In genomic region chr4:147181969-147182705, GRCm38 (mm10) we compare ENCODE assay signal across 7 mouse cellular contexts. TPM values are rescaled to one million over a fixed set of nuclear protein-coding genes. Genes with fewer than 3 reads are reported as not detected.
DNase-seq lines count a peak whose midpoint lies in the region; ATAC-seq and TF ChIP-seq lines count a peak whose summit lies in the region.
"Not testable (repeated sequence)": the region's sequence is repeated elsewhere in the genome, so short reads cannot be mapped to it uniquely, and the experiment has no call there.

No protein-coding gene starts in this region.

- not testable (repeated sequence) for TF ChIP-seq CTCF in kidney, postnatal 0 days (IDR thresholded peaks at IDR 0.05; ENCODE audit: low read depth)

- not testable (repeated sequence) for H3K9me3 ChIP-seq in embryonic facial prominence, embryonic 14.5 days (ENCODE audit: control insufficient read depth, low read length); heart, embryonic 12.5 days (replicated peaks); hindbrain, embryonic 14.5 days (ENCODE audit: control insufficient read depth, low read length); kidney, postnatal 0 days (replicated peaks; ENCODE audit: low read length); liver, embryonic 15.5 days (replicated peaks); midbrain, embryonic 12.5 days; neural tube, embryonic 14.5 days (ENCODE audit: control insufficient read depth, low read length)

- not testable (repeated sequence) for H3K27ac ChIP-seq in embryonic facial prominence, embryonic 14.5 days (replicated peaks; ENCODE audit: low read depth, low read length); heart, embryonic 12.5 days (ENCODE audit: poor library complexity, severe bottlenecking); hindbrain, embryonic 14.5 days; kidney, postnatal 0 days; liver, embryonic 15.5 days (replicated peaks); midbrain, embryonic 12.5 days (replicated peaks); neural tube, embryonic 14.5 days (ENCODE audit: low read depth, low read length)

- not testable (repeated sequence) for H3K36me3 ChIP-seq in embryonic facial prominence, embryonic 14.5 days (ENCODE audit: control insufficient read depth, insufficient read depth, low read length); heart, embryonic 12.5 days; hindbrain, embryonic 14.5 days (replicated peaks; ENCODE audit: control insufficient read depth, insufficient read depth); kidney, postnatal 0 days (ENCODE audit: insufficient read depth, low read length); liver, embryonic 15.5 days (replicated peaks); midbrain, embryonic 12.5 days; neural tube, embryonic 14.5 days (ENCODE audit: control insufficient read depth, insufficient read depth, low read length)

- H3K27me3 ChIP-seq in embryonic facial prominence, embryonic 14.5 days (replicated peaks; ENCODE audit: control insufficient read depth, insufficient read depth, low read length); heart, embryonic 12.5 days (replicated peaks); hindbrain, embryonic 14.5 days (ENCODE audit: control insufficient read depth, insufficient read depth, low read length); kidney, postnatal 0 days (ENCODE audit: insufficient read depth, low read length); liver, embryonic 15.5 days; midbrain, embryonic 12.5 days; neural tube, embryonic 14.5 days (ENCODE audit: control insufficient read depth, insufficient read depth, low read length): not testable (repeated sequence)

- not testable (repeated sequence) for H3K4me1 ChIP-seq in embryonic facial prominence, embryonic 14.5 days (ENCODE audit: control insufficient read depth, insufficient read depth, low read length); heart, embryonic 12.5 days (replicated peaks); hindbrain, embryonic 14.5 days (replicated peaks; ENCODE audit: control insufficient read depth, insufficient read depth, low read length); kidney, postnatal 0 days (replicated peaks; ENCODE audit: insufficient read depth, low read length); liver, embryonic 15.5 days (replicated peaks); midbrain, embryonic 12.5 days; neural tube, embryonic 14.5 days (ENCODE audit: control insufficient read depth, insufficient read depth, low read length)

- not testable (repeated sequence) for H3K4me2 ChIP-seq in embryonic facial prominence, embryonic 14.5 days (ENCODE audit: low read depth, low read length); heart, embryonic 12.5 days; hindbrain, embryonic 14.5 days (replicated peaks); kidney, postnatal 0 days (ENCODE audit: low read length); liver, embryonic 15.5 days; midbrain, embryonic 12.5 days (replicated peaks); neural tube, embryonic 14.5 days (ENCODE audit: low read depth, low read length)

- not testable (repeated sequence) for H3K9ac ChIP-seq in embryonic facial prominence, embryonic 14.5 days (ENCODE audit: low read depth, low read length); heart, embryonic 12.5 days; hindbrain, embryonic 14.5 days; kidney, postnatal 0 days (ENCODE audit: low read depth, low read length); liver, embryonic 15.5 days; midbrain, embryonic 12.5 days (replicated peaks); neural tube, embryonic 14.5 days (replicated peaks; ENCODE audit: low read depth, low read length)

- DNase-seq in embryonic facial prominence, embryonic 14.5 days (ENCODE audit: low spot score); hindbrain, embryonic 14.5 days (ENCODE audit: low spot score); kidney, postnatal 0 days (ENCODE audit: low spot score): not testable (repeated sequence)

- no CpG with 5 or more reads among the region's 13 CpGs for WGBS in embryonic facial prominence, embryonic 14.5 days
- WGBS in heart, embryonic 12.5 days = no CpG with 5 or more reads among the region's 13 CpGs
- WGBS in hindbrain, embryonic 14.5 days = no CpG with 5 or more reads among the region's 13 CpGs
- WGBS in kidney, postnatal 0 days = no CpG with 5 or more reads among the region's 13 CpGs
- no CpG with 5 or more reads among the region's 13 CpGs for WGBS in liver, embryonic 15.5 days (ENCODE audit: insufficient replicate concordance)
- WGBS in midbrain, embryonic 12.5 days = no CpG with 5 or more reads among the region's 13 CpGs
- WGBS in neural tube, embryonic 14.5 days = no CpG with 5 or more reads among the region's 13 CpGs

- not testable (repeated sequence) for H3K4me3 ChIP-seq in embryonic facial prominence, embryonic 14.5 days (ENCODE audit: low read depth, low read length); heart, embryonic 12.5 days; hindbrain, embryonic 14.5 days (replicated peaks; ENCODE audit: low read length); kidney, postnatal 0 days (replicated peaks; ENCODE audit: low read depth, low read length); liver, embryonic 15.5 days (replicated peaks); midbrain, embryonic 12.5 days; neural tube, embryonic 14.5 days (ENCODE audit: low read depth, low read length)

- peak; percentile 83 for ATAC-seq in embryonic facial prominence, embryonic 14.5 days (ENCODE audit: low read depth)
- ATAC-seq in heart, embryonic 12.5 days (ENCODE audit: insufficient number of reproducible peaks, low FRiP score) = peak; percentile 50; the same call in 1 of the 2 replicates
- ATAC-seq in hindbrain, embryonic 14.5 days (ENCODE audit: low FRiP score) = peak; percentile 42; the same call in 1 of the 2 replicates
- ATAC-seq in kidney, postnatal 0 days (replicated peaks; ENCODE audit: low FRiP score, low read depth) = 0 out of 2 replicates have a peak, but pooled peaks have one; percentile 62
- ATAC-seq in liver, embryonic 15.5 days (ENCODE audit: insufficient read depth) = peak; percentile 41
- peak; percentile 36; the same call in 1 of the 2 replicates for ATAC-seq in midbrain, embryonic 12.5 days (ENCODE audit: low FRiP score, low read depth)
- peak; percentile 60; the same call in 1 of the 2 replicates for ATAC-seq in neural tube, embryonic 14.5 days (ENCODE audit: low read depth)

RNA-seq across cellular contexts. Expression of gene Zfp991, which starts 50.3 kb away (rescaled TPM):
- 6.8 and 8.2 TPM in 2 replicates for polyA plus RNA-seq in embryonic facial prominence, embryonic 14.5 days (2014; fragmentation: Nextera tagmentation; extraction: Ambion mirVana)
- 6.9 and 7.8 TPM in 2 replicates for polyA plus RNA-seq in heart, embryonic 12.5 days (2016; fragmentation: Nextera tagmentation; extraction: Ambion mirVana)
- 8.6 and 8.8 TPM in 2 replicates for polyA plus RNA-seq in hindbrain, embryonic 14.5 days (2014; fragmentation: Nextera tagmentation; extraction: Ambion mirVana)
- 8.4 and 9.5 TPM in 2 replicates for polyA plus RNA-seq in kidney, postnatal 0 days (2015; fragmentation: Nextera tagmentation; extraction: Ambion mirVana)
- polyA plus RNA-seq in liver, embryonic 15.5 days (2015; fragmentation: Nextera tagmentation; extraction: Ambion mirVana) = 2.6 and 3.3 TPM in 2 replicates
- 5.0 and 6.0 TPM in 2 replicates for polyA plus RNA-seq in midbrain, embryonic 12.5 days (2016; fragmentation: Nextera tagmentation; extraction: Ambion mirVana)
- polyA plus RNA-seq in neural tube, embryonic 14.5 days (2014; fragmentation: Nextera tagmentation; extraction: Ambion mirVana) = 7.6 and 8.3 TPM in 2 replicates
